Mouse (Mus musculus): ENCODE results near the gene Snw1. TPM values are rescaled to one million over a fixed set of nuclear protein-coding genes. Genes with fewer than 3 reads are reported as not detected.

Gene Snw1
- 79.3 and 80.0 TPM in 2 replicates for polyA plus RNA-seq (2015; fragmentation: Nextera tagmentation; extraction: Ambion mirVana)

GRCm38 (mm10) chr12:87471964-87472786, at the start of gene Snw1:
Gene Snw1, minus strand, starts transcription at chr12:87472274.

DNA sequence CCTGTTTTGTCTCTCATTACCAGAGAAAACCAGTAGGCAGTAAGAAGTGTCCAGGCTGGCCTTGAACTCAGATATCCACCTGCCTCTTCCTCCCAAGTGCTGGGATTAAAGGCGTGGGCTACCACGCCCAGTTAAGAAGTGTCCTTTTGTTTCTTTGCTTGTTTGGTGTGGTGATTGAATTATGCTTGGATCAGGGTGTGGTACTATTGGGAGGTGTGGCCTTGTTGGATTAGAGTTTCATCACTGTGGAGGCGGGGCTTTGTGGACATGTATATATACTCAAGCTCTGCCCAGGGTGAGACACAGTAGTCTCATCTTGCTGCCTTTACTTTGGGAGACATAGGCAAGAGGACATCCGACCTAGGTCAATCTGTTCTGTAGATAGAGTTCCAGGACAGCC, 41.9 kb upstream of the Snw1 start, which contains the start of gene Gm8300:
Gene Gm8300, plus strand, starts transcription at position 301 of the 400 bp plus-strand sequence.

DNA sequence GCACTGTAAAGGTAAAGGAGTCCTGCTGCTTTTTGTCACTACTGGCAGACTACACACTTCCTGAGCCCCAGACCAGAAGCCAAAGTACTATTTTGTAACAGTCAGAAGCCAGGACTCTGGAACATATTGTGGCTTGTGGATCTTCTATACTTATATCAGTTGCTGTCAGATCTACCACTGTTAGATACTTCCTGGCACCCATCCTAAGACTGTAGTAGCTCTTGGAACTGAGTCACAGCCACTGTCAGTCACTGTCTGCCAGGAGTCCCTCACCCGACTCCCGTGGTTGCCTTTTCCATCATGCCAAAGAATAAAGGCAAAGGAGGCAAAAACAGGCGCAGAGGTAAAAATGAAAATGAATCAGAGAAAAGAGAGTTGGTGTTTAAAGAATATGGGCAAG, 22.3 kb upstream of the Snw1 start, which contains the start of gene Gm5788:
Gene Gm5788, plus strand, starts transcription at position 301 of the 400 bp plus-strand sequence.

DNA sequence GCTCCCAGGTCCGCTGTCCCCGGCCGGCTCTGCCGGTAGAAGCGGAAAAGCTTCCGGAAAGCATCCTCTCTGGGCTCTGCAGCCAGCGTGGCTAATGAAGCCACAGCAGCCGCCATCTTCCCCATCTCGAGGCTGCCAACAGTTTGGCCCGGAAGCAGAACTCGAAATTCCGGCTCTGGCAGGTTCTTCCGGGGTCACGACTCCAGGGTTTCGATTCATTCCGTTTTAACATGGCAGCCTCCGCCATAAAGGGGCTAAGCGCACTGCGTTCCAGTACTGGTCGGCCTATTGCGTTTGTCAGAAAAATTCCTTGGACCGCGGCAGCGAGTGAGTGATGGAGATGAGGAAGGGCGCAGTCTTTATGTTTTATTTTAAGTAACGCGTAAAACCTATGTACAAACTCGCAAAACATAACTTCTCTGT, 28.4 kb downstream of the Snw1 start, which contains the start of the genes Slirp and Alkbh1:
Gene Slirp, plus strand, starts transcription at position 197 of the 423 bp plus-strand sequence.
Gene Alkbh1, minus strand, starts transcription at position 318 of the 423 bp plus-strand sequence.

Other genes with a start within 250 kb of the Snw1 start
- gene Noxred1, start 233.5 kb downstream of the Snw1 start, polyA plus RNA-seq (2015; fragmentation: Nextera tagmentation; extraction: Ambion mirVana): 0.67 and 1.6 TPM in 2 replicates
- gene Vipas39, start 206.0 kb downstream of the Snw1 start, polyA plus RNA-seq (2015; fragmentation: Nextera tagmentation; extraction: Ambion mirVana): 13.1 and 17.0 TPM in 2 replicates
- 126 and 128 TPM in 2 replicates for gene Ahsa1, start 205.8 kb downstream of the Snw1 start, polyA plus RNA-seq (2015; fragmentation: Nextera tagmentation; extraction: Ambion mirVana)
- gene Ism2, start 172.6 kb downstream of the Snw1 start, polyA plus RNA-seq (2015; fragmentation: Nextera tagmentation; extraction: Ambion mirVana): 0.12 TPM in 2 replicates
- 56.9 and 67.7 TPM in 2 replicates for gene Sptlc2, start 83.9 kb downstream of the Snw1 start, polyA plus RNA-seq (2015; fragmentation: Nextera tagmentation; extraction: Ambion mirVana)
- gene Slirp, start 28.4 kb downstream of the Snw1 start, polyA plus RNA-seq (2015; fragmentation: Nextera tagmentation; extraction: Ambion mirVana): 175 and 197 TPM in 2 replicates
- gene Alkbh1, start 28.3 kb downstream of the Snw1 start, polyA plus RNA-seq (2015; fragmentation: Nextera tagmentation; extraction: Ambion mirVana): 37.2 and 38.7 TPM in 2 replicates
- not detected in 2 replicates for gene Gm5788, start 22.4 kb upstream of the Snw1 start, polyA plus RNA-seq (2015; fragmentation: Nextera tagmentation; extraction: Ambion mirVana)
- not detected in 2 replicates for gene Gm8300, start 42.0 kb upstream of the Snw1 start, polyA plus RNA-seq (2015; fragmentation: Nextera tagmentation; extraction: Ambion mirVana)
- gene Oog1, start 130.4 kb upstream of the Snw1 start, polyA plus RNA-seq (2015; fragmentation: Nextera tagmentation; extraction: Ambion mirVana): not detected in 2 replicates
- not detected in 2 replicates for gene Gm4027, start 146.6 kb upstream of the Snw1 start, polyA plus RNA-seq (2015; fragmentation: Nextera tagmentation; extraction: Ambion mirVana)
- gene Gm16381, start 172.3 kb upstream of the Snw1 start, polyA plus RNA-seq (2015; fragmentation: Nextera tagmentation; extraction: Ambion mirVana): not detected in 2 replicates

All from spleen, postnatal 0 days (tissue).